Mouse (Mus musculus) heart, postnatal 0 days (tissue): ENCODE data around the gene Hecw2.

Experiments used
- CTCF ChIP-seq: IDR thresholded peaks from 2 replicates; pipeline ENCODE4 v1.5.1; 2016; ENCODE audit warnings: antibody characterized with exemption, control low read depth, low read depth
- EP300 ChIP-seq: IDR thresholded peaks from 2 replicates; pipeline ENCODE4 v1.6.1; 2016; ENCODE audit warnings: antibody characterized with exemption, low read depth

DNA sequence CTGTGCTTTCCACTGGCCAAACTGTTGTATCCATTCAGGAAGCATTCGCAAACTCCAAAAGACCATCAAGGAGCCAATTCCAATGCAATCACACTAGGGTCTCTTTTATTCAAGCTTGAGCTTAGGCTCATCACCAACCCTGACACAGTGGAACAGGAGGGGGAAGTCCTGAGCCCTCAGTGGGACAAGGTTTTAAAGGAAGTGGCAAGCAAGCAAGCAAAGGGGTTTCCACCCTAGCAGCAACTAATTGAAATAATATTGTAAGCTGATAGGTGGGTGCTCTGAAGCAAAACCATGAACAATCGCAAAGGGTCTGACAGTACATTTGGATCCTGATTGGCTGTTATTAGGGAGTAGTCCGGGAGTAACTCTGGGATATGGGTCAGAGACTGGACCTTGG, 25.3 kb upstream of the Hecw2 start:
- TF ChIP-seq CTCF (no peak), EP300 (no peak)
